Mouse (Mus musculus): Measurements from ENCODE around the gene Sdad1.
"Not testable (repeated sequence)": the region's sequence is repeated elsewhere in the genome, so short reads cannot be mapped to it uniquely, and the experiment has no call there.

Sdad1 gene

DNA sequence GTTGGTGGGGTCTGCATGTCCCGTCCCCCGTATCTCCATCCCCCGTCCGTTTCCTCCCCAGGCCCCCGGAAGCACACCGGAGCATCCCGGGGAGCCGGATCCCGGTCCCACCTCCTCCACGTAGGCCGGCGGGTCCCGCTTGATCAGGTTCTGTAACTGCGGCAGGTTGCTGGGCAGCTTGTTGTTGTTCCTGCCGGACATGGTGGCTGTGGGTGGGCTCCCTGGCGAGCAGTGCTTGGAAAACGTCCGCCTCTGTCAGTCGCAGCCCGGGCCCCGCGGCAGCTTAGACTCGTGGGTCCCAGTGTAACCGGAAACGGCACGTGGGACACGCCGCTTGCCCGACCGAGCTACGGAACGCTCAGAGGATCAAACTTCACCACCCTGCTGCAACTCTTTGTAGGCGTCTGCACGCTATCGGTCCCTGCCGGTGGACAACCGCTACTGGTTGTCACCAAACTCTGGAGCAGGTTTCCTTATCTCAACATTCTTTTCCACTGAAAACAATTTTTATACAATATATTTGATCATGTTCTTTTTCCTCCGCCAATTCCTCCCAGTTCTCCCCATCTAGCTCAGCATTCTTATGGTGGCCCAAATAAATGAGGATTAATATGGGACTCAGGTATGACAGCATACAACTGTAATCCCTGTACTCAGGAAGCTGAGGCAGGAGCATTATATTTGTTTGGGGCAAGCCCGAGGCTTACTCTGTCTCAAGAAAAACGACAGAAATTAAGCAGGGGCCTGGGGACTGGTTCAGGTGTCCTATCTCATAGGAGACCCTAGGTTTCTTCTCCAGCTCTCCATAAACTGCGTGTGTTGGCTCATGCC lies at the start of gene Sdad1:
Sdad1 (minus strand) TSS at position 799 of the 831 bp plus-strand sequence.
- DNase-seq (ENCODE audit: low spot score) = peak; percentile 90

GRCm38 (mm10) chr5:92358767-92359455 lies 48.6 kb upstream of the Sdad1 start:
- DNase-seq (ENCODE audit: low spot score) = no peak

DNA sequence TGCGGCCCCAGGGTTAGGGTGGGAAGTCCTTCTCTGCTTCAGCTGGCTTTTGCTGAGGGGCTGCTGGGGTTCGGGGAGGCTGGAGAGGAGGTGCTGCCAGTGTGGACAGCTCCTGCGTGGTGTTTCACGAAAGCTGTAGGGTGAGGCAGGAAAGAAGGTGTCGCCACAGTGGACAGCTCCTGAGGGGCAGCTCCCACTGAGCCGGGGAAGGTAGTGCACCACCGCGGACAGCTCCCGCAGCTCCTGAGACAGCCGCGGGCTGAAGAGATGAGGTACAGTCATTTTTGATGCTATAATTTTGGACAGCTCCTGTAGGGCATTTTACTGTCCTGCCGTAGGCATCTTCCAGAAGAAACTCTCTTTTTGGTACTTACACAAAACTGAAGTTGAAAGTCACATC lies 47.8 kb upstream of the Sdad1 start:
- DNase-seq (ENCODE audit: low spot score) = no peak

DNA sequence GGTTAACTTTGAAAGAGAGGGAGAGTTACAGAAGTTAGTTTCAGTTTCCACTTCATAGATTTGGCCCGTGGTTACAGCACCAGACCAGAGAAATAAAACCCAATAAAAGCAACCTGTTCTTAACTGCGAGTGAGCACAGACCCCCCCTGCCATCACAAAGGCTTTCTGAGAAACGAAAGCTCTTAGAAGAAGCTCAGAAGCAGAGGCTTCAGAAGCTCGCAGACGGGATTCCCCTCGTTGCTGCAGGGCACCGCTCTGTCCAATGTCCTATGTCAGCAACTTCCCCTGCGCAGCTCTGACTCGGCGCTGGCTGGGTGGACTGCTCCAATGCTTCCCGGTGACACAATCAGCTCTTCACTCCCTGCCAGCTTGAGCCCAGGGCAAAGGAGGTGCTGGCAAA lies 43.2 kb upstream of the Sdad1 start:
- DNase-seq (ENCODE audit: low spot score) = no peak

DNA sequence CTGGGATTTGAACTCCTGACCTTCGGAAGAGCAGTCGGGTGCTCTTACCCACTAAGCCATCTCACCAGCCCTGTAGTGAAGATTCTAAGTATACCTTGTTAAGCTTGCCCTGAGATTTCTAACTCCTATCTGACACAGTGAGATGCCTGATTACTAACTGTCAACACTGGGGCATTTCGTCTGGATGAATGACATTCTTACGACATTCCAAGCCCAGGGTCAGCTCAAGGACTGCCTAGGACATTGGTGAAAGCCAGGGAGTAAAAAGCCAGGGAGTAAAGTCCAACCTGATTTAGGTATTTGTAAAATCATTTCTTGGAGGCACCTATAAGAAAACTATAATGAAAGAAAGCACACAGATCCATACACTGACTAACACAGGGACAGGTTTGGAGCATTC lies 42.4 kb upstream of the Sdad1 start:
- not testable (repeated sequence) for DNase-seq (ENCODE audit: low spot score)

DNA sequence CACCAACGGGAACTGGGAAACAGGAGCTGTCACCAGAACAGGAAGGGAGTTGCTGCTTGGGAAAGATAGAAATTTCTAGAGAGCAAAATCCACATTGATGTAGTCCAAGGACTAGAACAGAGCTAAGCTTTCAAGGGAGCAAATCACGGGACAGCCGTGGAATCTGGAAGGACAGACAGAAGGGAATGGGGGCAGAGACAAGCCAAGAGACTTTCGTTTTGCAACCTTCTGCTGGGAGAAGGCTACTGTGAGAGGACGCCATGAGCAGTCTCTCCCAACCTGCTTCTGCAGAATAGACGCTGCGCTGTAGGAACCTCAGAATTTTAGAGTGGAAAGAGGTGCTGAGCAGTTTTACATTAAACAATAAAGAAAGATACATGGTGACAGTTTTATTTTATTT lies 39.5 kb upstream of the Sdad1 start:
- no peak for DNase-seq (ENCODE audit: low spot score)

GRCm38 (mm10) chr5:92348794-92349413 lies 38.6 kb upstream of the Sdad1 start, which contains the start of gene Cxcl10:
Gene Cxcl10, minus strand, starts transcription at chr5:92348889.
- no peak for DNase-seq (ENCODE audit: low spot score)

GRCm38 (mm10) chr5:92345006-92345405 lies 34.7 kb upstream of the Sdad1 start:
- DNase-seq (ENCODE audit: low spot score) = no peak

GRCm38 (mm10) chr5:92340606-92341005 lies 30.3 kb upstream of the Sdad1 start:
- DNase-seq (ENCODE audit: low spot score) = no peak

- no peak for DNase-seq (ENCODE audit: low spot score)
Measured at GRCm38 (mm10) chr5:92336743-92337142, 26.5 kb upstream of the Sdad1 start.

GRCm38 (mm10) chr5:92332359-92332840 lies 22.1 kb upstream of the Sdad1 start:
- peak; percentile 98 for DNase-seq (ENCODE audit: low spot score)

- no peak for DNase-seq (ENCODE audit: low spot score)
Measured at GRCm38 (mm10) chr5:92331635-92332338, 21.5 kb upstream of the Sdad1 start, which contains the start of gene Art3. Gene Art3, plus strand, starts transcription at chr5:92331827.

- no peak for DNase-seq (ENCODE audit: low spot score)
Measured at GRCm38 (mm10) chr5:92331122-92331521, 20.8 kb upstream of the Sdad1 start.

- DNase-seq (ENCODE audit: low spot score) = no peak
Measured at GRCm38 (mm10) chr5:92327929-92328328, 17.6 kb upstream of the Sdad1 start, which contains the start of gene Cxcl9. Gene Cxcl9, minus strand, starts transcription at chr5:92328079.

GRCm38 (mm10) chr5:92327367-92327766 lies 17.1 kb upstream of the Sdad1 start:
- no peak for DNase-seq (ENCODE audit: low spot score)

DNA sequence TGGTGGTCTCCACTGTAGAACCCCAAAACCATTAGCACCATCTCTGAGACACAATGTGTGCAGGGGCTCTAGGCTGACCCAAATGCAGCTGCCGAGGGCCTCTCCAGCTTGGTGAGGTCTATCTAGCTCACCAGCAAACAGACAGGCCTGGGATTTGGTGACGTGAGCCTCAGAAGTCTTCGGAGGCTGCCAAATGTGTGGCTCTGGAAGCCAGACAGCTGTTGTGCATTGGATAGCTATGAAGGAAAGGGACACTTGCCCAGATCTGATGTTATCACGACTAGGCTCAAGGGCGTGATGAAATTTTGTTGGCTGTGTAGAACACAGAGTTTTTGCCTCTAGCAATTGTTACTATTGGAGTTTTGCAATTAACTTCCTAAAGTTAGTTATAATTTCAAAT lies 13.0 kb upstream of the Sdad1 start:
- peak; percentile 99 for DNase-seq (ENCODE audit: low spot score)

GRCm38 (mm10) chr5:92322612-92323011 lies 12.3 kb upstream of the Sdad1 start:
- peak; percentile 94 for DNase-seq (ENCODE audit: low spot score)

DNA sequence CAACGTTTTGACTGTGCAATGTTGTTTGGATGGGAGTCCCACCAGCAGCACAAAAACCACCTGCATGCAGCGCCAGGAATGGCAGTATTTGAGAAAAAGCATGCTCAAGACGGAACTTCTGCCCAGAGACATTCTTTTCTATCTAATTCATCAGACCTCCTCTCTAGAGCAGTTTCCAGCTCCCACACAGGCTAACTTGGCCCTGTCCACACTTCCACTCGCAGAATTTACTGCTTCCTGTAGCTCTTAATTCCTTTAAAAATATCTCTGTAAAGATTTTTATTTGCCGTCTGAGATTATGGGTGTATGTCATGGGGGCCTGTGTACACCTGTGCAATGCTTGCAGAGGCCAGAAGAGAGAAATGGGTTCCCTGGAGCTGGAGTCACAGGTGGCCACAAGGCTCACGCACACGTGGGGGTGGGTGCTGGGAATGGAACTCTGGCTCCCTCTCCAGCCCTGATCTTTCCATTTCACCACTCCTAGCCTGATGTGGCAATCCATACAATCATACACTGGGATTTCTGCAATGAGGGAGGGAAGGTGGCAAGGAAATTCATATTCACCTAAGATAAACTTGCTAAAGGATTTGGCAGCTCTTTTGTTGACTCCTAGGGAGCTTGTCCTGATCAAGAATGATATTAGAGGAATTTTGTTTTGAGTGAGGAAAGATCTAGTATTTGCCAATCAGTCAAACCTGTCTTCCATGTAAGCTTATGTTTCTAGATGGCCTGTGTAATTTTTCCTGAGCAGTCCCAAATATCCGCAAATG lies 11.5 kb upstream of the Sdad1 start:
- peak; percentile 83 for DNase-seq (ENCODE audit: low spot score)

- DNase-seq (ENCODE audit: low spot score) = peak; percentile 70
Measured at GRCm38 (mm10) chr5:92318596-92318995, 8.3 kb upstream of the Sdad1 start.

GRCm38 (mm10) chr5:92318119-92318518 lies 7.8 kb upstream of the Sdad1 start:
- no peak for DNase-seq (ENCODE audit: low spot score)

GRCm38 (mm10) chr5:92313776-92314175 lies 3.5 kb upstream of the Sdad1 start:
- no peak for DNase-seq (ENCODE audit: low spot score)
